Mouse (Mus musculus): ENCODE measurements around the gene Tmem212. TPM values are rescaled to one million over a fixed set of nuclear protein-coding genes. Genes with fewer than 3 reads are reported as not detected.
A peak's percentile ranks its signal among the peaks of the same experiment; 100 is the strongest.

The Tmem212 gene
- polyA plus RNA-seq, 1 experiment from 2014 or later: 0.82 TPM

GRCm38 (mm10) chr3:27862821-27863740 lies 33.1 kb downstream of the Tmem212 start:
- WGBS: 5% methylated on average over 16 of the region's 16 CpGs
- 0 out of 2 replicates have a peak overlapping the region, but pooled peaks have one; percentile 24 for H3K9ac ChIP-seq (replicated peaks)
- H3K4me3 ChIP-seq (replicated peaks): peak overlapping the region; percentile 26
- H3K27me3 ChIP-seq (replicated peaks): 0 out of 2 replicates have a peak, but pooled peaks cover 3% of the 10 kb centered on the region
- peak overlapping the region; percentile 78 for H3K27ac ChIP-seq (replicated peaks)
- H3K4me1 ChIP-seq: peaks cover 25% of the 10 kb centered on the region
- peak overlapping the region; percentile 52 for H3K4me2 ChIP-seq
- no peaks in the 10 kb centered on the region for H3K36me3 ChIP-seq
- no peaks in the 10 kb centered on the region for H3K9me3 ChIP-seq (replicated peaks)
- ATAC-seq (ENCODE audit: low FRiP score): peak; percentile 91

GRCm38 (mm10) chr3:27861601-27862000 lies 34.6 kb downstream of the Tmem212 start:
- Histone ChIP-seq H3K9me3 (replicated peaks) (no peaks in the 10 kb centered on the region), H3K4me1 (peaks cover 25% of the 10 kb centered on the region), H3K4me3 (replicated peaks) (no peak overlapping the region), H3K9ac (replicated peaks) (no peak overlapping the region), H3K4me2 (no peak overlapping the region), H3K27me3 (replicated peaks) (0 out of 2 replicates have a peak, but pooled peaks cover 3% of the 10 kb centered on the region), H3K36me3 (no peaks in the 10 kb centered on the region), H3K27ac (replicated peaks) (0 out of 2 replicates have a peak overlapping the region, but pooled peaks have one; percentile 8)
- 73% methylated on average over 6 of the region's 6 CpGs for WGBS
- ATAC-seq (ENCODE audit: low FRiP score): no peak

GRCm38 (mm10) chr3:27861086-27861485 lies 35.1 kb downstream of the Tmem212 start:
- 86% methylated on average over 6 of the region's 6 CpGs for WGBS
- no peak overlapping the region for H3K27ac ChIP-seq (replicated peaks)
- 0 out of 2 replicates have a peak, but pooled peaks cover 3% of the 10 kb centered on the region for H3K27me3 ChIP-seq (replicated peaks)
- H3K9ac ChIP-seq (replicated peaks): no peak overlapping the region
- no peak overlapping the region for H3K4me2 ChIP-seq
- H3K9me3 ChIP-seq (replicated peaks): no peaks in the 10 kb centered on the region
- no peak for ATAC-seq (ENCODE audit: low FRiP score)
- H3K36me3 ChIP-seq: no peaks in the 10 kb centered on the region
- peaks cover 25% of the 10 kb centered on the region for H3K4me1 ChIP-seq
- no peak overlapping the region for H3K4me3 ChIP-seq (replicated peaks)

DNA sequence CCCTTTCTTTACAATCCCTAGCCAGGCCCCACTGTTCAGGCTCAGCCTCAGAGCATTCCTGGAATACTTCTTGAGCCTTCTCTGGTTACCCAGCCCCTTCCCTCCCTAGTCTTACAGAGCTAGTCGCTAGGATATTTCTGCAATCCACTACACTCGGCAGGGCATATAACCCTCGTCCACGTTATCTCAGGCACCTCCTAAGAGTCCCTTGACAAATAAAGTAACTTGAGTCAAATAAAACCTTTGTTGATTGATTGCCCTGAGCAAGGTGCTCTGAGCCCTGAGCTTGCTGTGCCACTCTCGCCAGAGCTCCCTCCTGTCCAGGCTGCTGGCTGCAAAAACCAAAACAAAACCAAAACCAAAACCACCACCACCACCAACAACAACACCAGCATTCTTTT lies 37.0 kb downstream of the Tmem212 start:
- H3K9me3 ChIP-seq (replicated peaks): no peaks in the 10 kb centered on the region
- no peaks in the 10 kb centered on the region for H3K36me3 ChIP-seq
- ATAC-seq (ENCODE audit: low FRiP score): no peak
- 3% methylated on average over 5 of the region's 5 CpGs for WGBS
- H3K9ac ChIP-seq (replicated peaks): no peak overlapping the region
- H3K4me2 ChIP-seq: no peak overlapping the region
- 0 out of 2 replicates have a peak, but pooled peaks cover 3% of the 10 kb centered on the region for H3K27me3 ChIP-seq (replicated peaks)
- 0 out of 2 replicates have a peak overlapping the region, but pooled peaks have one; percentile 15 for H3K27ac ChIP-seq (replicated peaks)
- no peak overlapping the region for H3K4me3 ChIP-seq (replicated peaks)
- H3K4me1 ChIP-seq: peaks cover 36% of the 10 kb centered on the region

DNA sequence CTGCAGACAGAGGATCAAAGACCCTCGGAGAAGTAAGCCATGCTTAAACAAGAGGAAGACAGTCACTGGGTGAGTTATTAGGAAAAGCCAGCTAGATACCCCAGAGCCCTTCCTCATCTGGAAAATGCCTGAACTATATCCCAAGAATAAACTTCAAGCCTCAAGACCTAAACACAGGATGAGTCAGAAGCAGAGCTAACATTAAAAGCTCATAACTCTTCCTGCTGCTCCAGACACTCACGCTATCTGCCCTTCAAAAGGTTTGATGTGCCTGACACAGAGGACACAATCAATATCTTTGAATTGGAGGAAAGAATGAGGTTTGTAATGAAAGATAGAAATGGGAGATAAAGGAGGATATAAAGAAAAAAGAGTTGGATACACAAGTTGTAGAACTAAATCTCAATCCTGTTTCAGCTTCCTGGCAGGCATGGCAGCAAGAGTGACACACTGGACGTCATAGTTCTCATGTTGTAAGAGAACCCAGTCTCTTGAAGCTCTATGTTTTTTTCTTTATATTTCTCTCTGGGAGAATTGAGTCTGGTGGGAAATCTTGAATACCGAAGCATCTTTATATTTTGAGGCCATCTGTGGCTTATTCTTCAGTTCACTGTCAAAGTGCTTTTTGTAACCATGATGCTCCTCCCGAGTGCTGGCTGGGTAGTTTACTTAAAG lies 37.6 kb downstream of the Tmem212 start:
- 27% methylated on average over 5 of the region's 5 CpGs for WGBS
- no peaks in the 10 kb centered on the region for H3K9me3 ChIP-seq (replicated peaks)
- H3K4me3 ChIP-seq (replicated peaks): no peak overlapping the region
- H3K27ac ChIP-seq (replicated peaks): 0 out of 2 replicates have a peak overlapping the region, but pooled peaks have one; percentile 15
- 0 out of 2 replicates have a peak, but pooled peaks cover 3% of the 10 kb centered on the region for H3K27me3 ChIP-seq (replicated peaks)
- no peak overlapping the region for H3K4me2 ChIP-seq
- H3K9ac ChIP-seq (replicated peaks): no peak overlapping the region
- ATAC-seq (ENCODE audit: low FRiP score): no peak
- peaks cover 36% of the 10 kb centered on the region for H3K4me1 ChIP-seq
- no peaks in the 10 kb centered on the region for H3K36me3 ChIP-seq

DNA sequence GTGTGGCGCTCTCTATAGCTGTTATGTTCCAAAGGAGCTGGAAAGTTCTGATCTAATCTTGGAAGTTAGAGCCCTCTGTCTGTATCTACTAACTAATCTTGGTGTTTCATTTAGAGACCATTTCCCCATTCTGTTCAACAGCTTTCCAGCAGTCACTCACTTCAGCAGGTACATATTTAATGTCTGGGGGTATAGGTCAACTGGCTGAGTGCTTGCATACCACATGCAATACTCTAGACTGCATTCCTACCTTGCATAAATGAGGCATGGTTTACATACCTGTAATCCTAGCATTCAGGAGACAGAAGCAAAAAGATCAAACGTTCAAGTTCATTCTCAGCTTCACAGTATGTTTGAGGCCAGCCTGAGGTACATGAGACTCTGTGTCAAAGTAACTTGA lies 39.9 kb downstream of the Tmem212 start:
- H3K27me3 ChIP-seq (replicated peaks): no peaks in the 10 kb centered on the region
- ATAC-seq (ENCODE audit: low FRiP score): no peak
- H3K36me3 ChIP-seq: no peaks in the 10 kb centered on the region
- H3K4me3 ChIP-seq (replicated peaks): no peak overlapping the region
- H3K9ac ChIP-seq (replicated peaks): no peak overlapping the region
- peaks cover 15% of the 10 kb centered on the region for H3K4me1 ChIP-seq
- 89% methylated on average over 2 of the region's 2 CpGs for WGBS
- H3K4me2 ChIP-seq: no peak overlapping the region
- H3K9me3 ChIP-seq (replicated peaks): no peaks in the 10 kb centered on the region
- H3K27ac ChIP-seq (replicated peaks): no peak overlapping the region

GRCm38 (mm10) chr3:27854431-27855180 lies 41.6 kb downstream of the Tmem212 start:
- ATAC-seq (ENCODE audit: low FRiP score): peak; percentile 78
- Histone ChIP-seq H3K4me3 (replicated peaks) (no peak overlapping the region), H3K4me1 (peaks cover 15% of the 10 kb centered on the region), H3K4me2 (no peak overlapping the region), H3K36me3 (no peaks in the 10 kb centered on the region), H3K27me3 (replicated peaks) (no peaks in the 10 kb centered on the region), H3K9me3 (replicated peaks) (no peaks in the 10 kb centered on the region), H3K27ac (replicated peaks) (peak overlapping the region; percentile 54; the same call in 1 of the 2 replicates), H3K9ac (replicated peaks) (no peak overlapping the region)
- 52% methylated on average over 5 of the region's 5 CpGs for WGBS

GRCm38 (mm10) chr3:27843266-27843665 lies 52.9 kb downstream of the Tmem212 start:
- Histone ChIP-seq H3K9me3 (replicated peaks) (no peaks in the 10 kb centered on the region), H3K4me1 (no peaks in the 10 kb centered on the region), H3K4me3 (replicated peaks) (no peak overlapping the region), H3K27me3 (replicated peaks) (no peaks in the 10 kb centered on the region), H3K36me3 (no peaks in the 10 kb centered on the region), H3K4me2 (no peak overlapping the region), H3K9ac (replicated peaks) (no peak overlapping the region), H3K27ac (replicated peaks) (no peak overlapping the region)
- WGBS: 81% methylated on average over 5 of the region's 5 CpGs
- no peak for ATAC-seq (ENCODE audit: low FRiP score)

DNA sequence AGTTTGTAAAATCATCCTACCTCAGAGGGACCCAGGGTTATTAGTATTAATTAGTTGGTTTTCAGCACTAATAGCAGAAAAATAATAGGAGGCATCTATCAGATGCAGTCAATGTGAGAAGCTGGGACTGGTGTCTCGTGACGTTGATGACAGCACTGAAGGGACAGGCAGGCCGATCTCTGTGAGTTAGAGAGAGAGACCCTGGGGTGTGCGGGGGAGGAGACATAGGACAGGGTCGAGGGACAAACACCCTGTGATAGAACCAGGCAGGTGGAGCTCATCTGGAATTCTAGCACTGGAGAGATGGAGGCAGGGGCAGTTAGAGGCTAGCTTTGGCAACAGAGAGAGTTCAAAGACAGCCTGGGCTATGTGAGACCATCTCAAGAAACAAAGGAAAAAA lies 53.3 kb downstream of the Tmem212 start:
- WGBS: 75% methylated on average over 5 of the region's 5 CpGs
- Histone ChIP-seq H3K4me2 (no peak overlapping the region), H3K4me3 (replicated peaks) (no peak overlapping the region), H3K36me3 (no peaks in the 10 kb centered on the region), H3K4me1 (no peaks in the 10 kb centered on the region), H3K27me3 (replicated peaks) (no peaks in the 10 kb centered on the region), H3K27ac (replicated peaks) (no peak overlapping the region), H3K9me3 (replicated peaks) (no peaks in the 10 kb centered on the region), H3K9ac (replicated peaks) (no peak overlapping the region)
- no peak for ATAC-seq (ENCODE audit: low FRiP score)

- WGBS: 78% methylated on average over 9 of the region's 9 CpGs
- Histone ChIP-seq H3K27ac (replicated peaks) (no peak overlapping the region), H3K4me2 (no peak overlapping the region), H3K36me3 (no peaks in the 10 kb centered on the region), H3K9ac (replicated peaks) (no peak overlapping the region), H3K4me1 (no peaks in the 10 kb centered on the region), H3K9me3 (replicated peaks) (no peaks in the 10 kb centered on the region), H3K4me3 (replicated peaks) (no peak overlapping the region), H3K27me3 (replicated peaks) (no peaks in the 10 kb centered on the region)
- ATAC-seq (ENCODE audit: low FRiP score): no peak
Measured at GRCm38 (mm10) chr3:27840311-27840710, 55.9 kb downstream of the Tmem212 start.

DNA sequence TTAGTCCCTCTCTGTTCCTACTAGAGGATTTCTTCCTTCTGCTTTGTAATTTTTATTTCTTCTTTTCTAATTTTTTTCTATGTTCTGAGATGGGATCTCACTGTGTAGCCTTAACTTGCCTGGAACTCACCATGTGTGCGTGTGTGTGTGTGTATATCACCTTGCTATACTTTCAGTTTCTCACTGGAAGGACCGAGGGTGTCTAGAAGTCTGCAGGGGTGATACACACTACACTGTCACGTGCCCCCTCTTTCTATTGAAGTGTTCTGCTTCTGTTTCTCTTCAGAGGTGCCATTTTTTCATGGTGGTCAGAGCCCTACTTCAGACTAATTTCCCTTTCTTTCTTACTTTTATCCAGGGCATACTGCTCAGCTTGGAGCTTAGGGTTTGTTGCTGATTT lies 56.4 kb downstream of the Tmem212 start:
- 81% methylated on average over 3 of the region's 3 CpGs for WGBS

More for the DNA sequence above, 56.4 kb downstream of the Tmem212 start:
- Histone ChIP-seq H3K4me1 (no peaks in the 10 kb centered on the region), H3K27me3 (replicated peaks) (no peaks in the 10 kb centered on the region), H3K4me2 (no peak overlapping the region), H3K9me3 (replicated peaks) (no peaks in the 10 kb centered on the region), H3K27ac (replicated peaks) (no peak overlapping the region), H3K9ac (replicated peaks) (no peak overlapping the region), H3K36me3 (no peaks in the 10 kb centered on the region), H3K4me3 (replicated peaks) (no peak overlapping the region)
- no peak for ATAC-seq (ENCODE audit: low FRiP score)
